Mouse (Mus musculus) bone marrow, adult 2 months (tissue): ENCODE measurements around the gene Fsd2.

Experiments used
- CTCF ChIP-seq: fragments of 200-500 bp; IDR thresholded peaks from 2 replicates; pipeline ENCODE4 v1.5.1; 2011; ENCODE audit warnings: low read length, control low read depth; ENCODE audit not compliant: control insufficient read depth, insufficient read depth
- POLR2A ChIP-seq: fragments of 200-500 bp; IDR thresholded peaks from 2 replicates; pipeline ENCODE4 v1.6.1; 2011; ENCODE audit warnings: low read depth, mild to moderate bottlenecking, control low read depth, low read length, borderline replicate concordance; ENCODE audit not compliant: control insufficient read depth

DNA sequence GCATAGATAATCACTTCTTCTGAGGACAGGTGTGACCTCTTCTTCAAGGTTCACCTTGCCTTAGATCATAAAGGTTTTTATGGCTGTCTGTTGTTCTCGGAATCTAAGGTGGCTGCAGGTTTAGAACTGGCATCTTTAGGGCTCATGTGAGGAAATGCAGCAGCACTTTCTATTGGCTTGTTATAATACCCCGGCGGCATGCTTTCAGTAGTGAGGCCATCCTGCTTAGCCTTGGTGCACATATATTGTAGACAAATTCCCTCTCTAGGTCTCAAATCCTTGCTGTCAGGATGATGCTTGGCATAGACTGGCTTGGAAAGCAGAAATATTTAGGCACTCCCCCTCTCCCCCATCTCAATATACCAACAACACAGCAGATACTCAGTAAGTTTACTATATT is 3.5 kb upstream of the Fsd2 start:
- TF ChIP-seq CTCF (no peak), POLR2A (no peak)
